Mouse (Mus musculus): ENCODE measurements at regions not wholly inside any gene's neighbourhood (a gene's known extent, or its start where the extent isn't known, plus 50 kb on each side); places are given as distances from the start of the nearest gene placed in this dataset.
"Not testable (repeated sequence)": the region's sequence is repeated elsewhere in the genome, so short reads cannot be mapped to it uniquely, and the experiment has no call there.

DNA sequence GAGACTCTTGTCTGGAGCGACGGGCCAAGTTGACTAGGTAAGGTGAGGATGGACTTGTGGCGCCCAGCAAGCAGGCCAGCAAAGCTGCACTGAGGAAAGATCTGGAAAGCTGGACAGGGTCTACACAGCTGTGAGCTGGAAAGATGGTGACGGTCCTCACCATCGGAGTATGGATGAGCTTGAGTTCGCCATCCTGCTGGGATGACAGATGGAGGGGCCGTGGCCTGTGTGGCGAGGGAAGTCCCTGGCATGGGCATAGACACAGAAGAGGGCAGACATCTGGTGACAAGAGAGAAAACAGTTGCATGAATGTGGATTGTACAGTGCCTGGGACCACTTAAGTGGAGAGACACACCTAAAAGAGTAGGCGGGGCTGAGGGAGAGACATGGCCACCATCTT is 57.6 kb downstream of the Tmem270 start:
- no peak for ATAC-seq (ENCODE audit: borderline replicate concordance, extremely low read depth, low FRiP score, low TSS enrichment)
- Histone ChIP-seq H3K4me2 (no peak overlapping the region), H3K4me1 (no peaks in the 10 kb centered on the region), H3K4me3 (no peak overlapping the region), H3K27ac (no peak overlapping the region), H3K9me3 (no peaks in the 10 kb centered on the region), H3K36me3 (no peaks in the 10 kb centered on the region), H3K27me3 (no peaks in the 10 kb centered on the region), H3K9ac (no peak overlapping the region)
- 89% methylated on average over 9 of the region's 9 CpGs for WGBS

DNA sequence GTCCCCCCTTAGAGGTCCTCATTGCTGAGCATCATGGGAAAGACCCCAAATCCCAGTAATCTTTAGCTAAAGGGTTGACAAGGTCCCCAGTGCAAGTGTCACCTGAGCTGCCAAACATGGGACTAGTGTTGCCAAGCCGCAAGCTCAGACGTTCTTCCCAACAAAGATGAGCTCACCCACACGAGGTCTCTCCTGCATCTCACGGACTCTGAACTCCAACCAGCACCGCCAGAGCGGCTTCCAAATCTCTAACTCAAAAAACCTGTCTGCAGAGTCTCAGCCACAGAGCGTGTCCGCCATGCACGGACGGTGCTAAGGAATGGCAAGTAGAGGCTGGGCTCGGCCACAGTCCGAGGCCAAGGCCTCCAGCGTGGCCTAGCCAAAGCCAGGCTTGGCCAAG is 58.0 kb downstream of the Tmem270 start:
- Histone ChIP-seq H3K4me3 (no peak overlapping the region), H3K4me1 (no peaks in the 10 kb centered on the region), H3K36me3 (no peaks in the 10 kb centered on the region), H3K27me3 (no peaks in the 10 kb centered on the region), H3K4me2 (no peak overlapping the region), H3K9me3 (no peaks in the 10 kb centered on the region), H3K27ac (no peak overlapping the region), H3K9ac (no peak overlapping the region)
- no peak for ATAC-seq (ENCODE audit: borderline replicate concordance, extremely low read depth, low FRiP score, low TSS enrichment)
- 90% methylated on average over 13 of the region's 13 CpGs for WGBS

DNA sequence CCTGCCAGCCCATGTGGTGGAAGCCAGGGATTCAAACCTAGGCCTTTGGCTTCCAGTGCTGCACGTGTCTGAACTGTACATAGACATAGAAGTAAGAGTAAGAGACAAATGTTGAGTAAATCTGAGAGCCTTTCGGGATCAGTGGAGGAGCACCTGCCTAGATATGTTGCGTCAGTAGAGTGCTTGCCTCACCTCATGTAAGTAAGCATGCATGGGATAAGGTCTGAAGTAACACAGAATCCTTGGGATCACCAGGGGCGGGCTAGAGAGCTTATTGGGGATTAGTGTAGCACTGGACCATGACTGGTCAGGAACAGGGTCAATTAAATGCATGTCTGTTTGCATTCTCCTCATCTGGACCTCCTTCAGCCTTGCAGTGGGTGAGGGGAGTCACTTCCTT is 61.1 kb downstream of the Tmem270 start:
- H3K36me3 ChIP-seq, result no peaks in the 10 kb centered on the region
- no peak overlapping the region for H3K9ac ChIP-seq
- ATAC-seq (ENCODE audit: borderline replicate concordance, extremely low read depth, low FRiP score, low TSS enrichment), result no peak
- no peak overlapping the region for H3K27ac ChIP-seq
- no peak overlapping the region for H3K4me3 ChIP-seq
- H3K9me3 ChIP-seq, result no peaks in the 10 kb centered on the region
- H3K4me2 ChIP-seq, result no peak overlapping the region
- no peaks in the 10 kb centered on the region for H3K4me1 ChIP-seq
- 75% methylated on average over 4 of the region's 4 CpGs for WGBS
- no peaks in the 10 kb centered on the region for H3K27me3 ChIP-seq

DNA sequence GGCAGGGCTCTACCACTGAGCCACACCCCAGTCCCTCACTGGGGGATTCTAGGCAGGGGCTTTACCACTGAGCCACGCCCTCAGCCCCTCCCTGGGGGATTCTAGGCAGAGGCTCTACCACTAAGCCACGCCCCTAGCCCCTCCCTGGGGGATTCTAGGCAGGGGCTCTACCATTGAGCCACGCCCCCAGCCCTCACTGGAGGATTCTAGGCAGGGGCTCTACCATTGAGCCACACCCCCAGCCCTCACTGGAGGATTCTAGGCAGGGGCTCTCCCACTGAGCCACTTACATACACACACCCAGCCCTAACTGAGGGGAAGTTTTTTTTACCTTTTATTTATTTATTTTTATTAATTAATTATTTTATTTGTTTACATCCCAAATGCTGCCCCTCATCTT is 62.3 kb downstream of the Tmem270 start:
- WGBS, result 70% methylated on average over 3 of the region's 3 CpGs

DNA sequence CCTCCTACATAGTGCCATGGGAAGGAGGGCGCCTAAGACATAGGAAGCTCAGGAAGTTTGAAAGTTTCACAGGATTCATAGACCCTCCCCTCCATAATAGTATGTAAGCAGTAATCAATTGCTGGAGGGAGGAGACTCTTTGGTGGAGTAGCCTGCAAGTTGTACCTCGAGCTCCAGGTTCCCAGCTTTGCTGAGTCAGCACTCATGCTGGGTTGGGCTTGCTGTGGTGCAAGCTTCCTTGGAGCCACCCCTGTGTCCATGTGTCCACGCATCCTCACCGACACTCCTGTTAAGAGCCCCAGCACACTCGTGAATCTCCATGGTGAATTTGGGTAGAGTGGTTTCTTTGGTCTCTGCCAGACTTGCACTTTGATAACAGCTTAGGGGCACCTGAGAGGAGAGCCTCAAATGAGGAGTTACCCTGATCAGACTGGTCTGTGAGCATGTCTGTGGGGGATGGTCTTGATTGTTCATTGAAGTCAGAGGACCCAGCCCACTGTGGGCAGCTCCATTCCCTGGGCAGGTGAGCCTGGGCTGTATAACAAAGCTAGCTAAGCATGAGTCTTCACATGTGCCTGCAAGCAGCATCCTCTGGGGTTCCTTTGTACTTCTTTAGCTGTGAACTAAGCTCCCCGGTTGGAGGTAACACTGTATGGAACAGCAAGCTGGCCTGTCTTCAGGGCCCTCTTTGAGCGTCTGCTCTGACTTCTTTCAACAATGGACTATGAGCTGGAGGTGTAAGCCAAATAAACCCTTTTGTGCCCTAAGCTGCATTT is 65.1 kb downstream of the Tmem270 start:
- Histone ChIP-seq H3K27ac (no peak overlapping the region), H3K4me2 (no peak overlapping the region), H3K27me3 (no peaks in the 10 kb centered on the region), H3K36me3 (no peaks in the 10 kb centered on the region), H3K9ac (no peak overlapping the region), H3K9me3 (no peaks in the 10 kb centered on the region), H3K4me3 (no peak overlapping the region), H3K4me1 (no peaks in the 10 kb centered on the region)
- WGBS, result 83% methylated on average over 7 of the region's 7 CpGs
- no peak for ATAC-seq (ENCODE audit: borderline replicate concordance, extremely low read depth, low FRiP score, low TSS enrichment)

More for the DNA sequence above, 62.3 kb downstream of the Tmem270 start:
- not testable (repeated sequence) for H3K4me3 ChIP-seq; H3K36me3 ChIP-seq; H3K9me3 ChIP-seq; ATAC-seq (ENCODE audit: borderline replicate concordance, extremely low read depth, low FRiP score, low TSS enrichment); H3K4me1 ChIP-seq; H3K4me2 ChIP-seq; H3K27me3 ChIP-seq; H3K27ac ChIP-seq; H3K9ac ChIP-seq

DNA sequence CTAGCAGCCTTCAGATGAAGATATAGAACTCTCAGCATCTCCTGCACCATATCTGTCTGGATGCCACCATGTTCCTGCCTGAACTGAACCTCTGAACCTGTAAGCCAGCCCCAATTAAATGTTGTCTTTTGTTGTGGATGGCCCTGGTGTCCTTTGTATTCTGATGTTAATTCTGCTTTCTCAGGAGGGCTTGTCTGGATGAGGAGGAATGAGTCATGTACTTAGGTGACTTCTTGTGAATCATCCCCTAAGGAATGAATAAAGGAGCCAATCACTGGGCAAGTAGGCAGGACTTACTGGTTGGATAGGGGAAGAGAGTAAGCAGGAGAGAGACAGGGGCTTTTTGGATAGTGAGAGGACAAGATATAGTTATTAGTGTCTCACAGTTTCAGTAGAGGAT is 70.0 kb downstream of the Tmem270 start:
- Histone ChIP-seq H3K4me3 (no peak overlapping the region), H3K9me3 (no peaks in the 10 kb centered on the region), H3K9ac (no peak overlapping the region), H3K27ac (no peak overlapping the region), H3K4me1 (no peaks in the 10 kb centered on the region), H3K27me3 (no peaks in the 10 kb centered on the region), H3K4me2 (no peak overlapping the region), H3K36me3 (no peaks in the 10 kb centered on the region)
- no peak for ATAC-seq (ENCODE audit: borderline replicate concordance, extremely low read depth, low FRiP score, low TSS enrichment)

DNA sequence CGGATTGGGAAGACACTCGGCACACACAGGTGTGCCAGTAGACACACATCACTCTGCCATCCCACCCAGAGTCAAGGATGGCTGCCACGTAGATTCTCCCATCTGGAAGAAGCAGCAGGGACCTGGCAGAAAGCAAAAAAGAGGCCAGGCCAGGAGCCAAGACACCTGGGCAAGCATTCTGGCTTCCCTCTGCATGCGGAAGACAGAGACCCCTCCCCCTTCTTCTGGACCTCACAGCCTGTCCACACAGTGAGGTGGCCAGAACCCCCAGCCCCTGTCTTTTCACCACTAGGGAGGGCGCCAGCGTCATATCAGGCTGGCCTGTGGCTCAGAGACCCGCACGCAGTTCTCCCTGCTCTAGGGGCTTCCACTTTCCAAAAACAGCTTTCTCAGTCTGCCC is 73.6 kb downstream of the Tmem270 start:
- H3K4me3 ChIP-seq, result no peak overlapping the region
- H3K27ac ChIP-seq, result no peak overlapping the region
- H3K9me3 ChIP-seq, result no peaks in the 10 kb centered on the region
- WGBS, result 64% methylated on average over 8 of the region's 8 CpGs
- no peak overlapping the region for H3K4me2 ChIP-seq
- no peaks in the 10 kb centered on the region for H3K27me3 ChIP-seq
- no peaks in the 10 kb centered on the region for H3K4me1 ChIP-seq
- no peaks in the 10 kb centered on the region for H3K36me3 ChIP-seq
- H3K9ac ChIP-seq, result no peak overlapping the region
- ATAC-seq (ENCODE audit: borderline replicate concordance, extremely low read depth, low FRiP score, low TSS enrichment), result no peak

DNA sequence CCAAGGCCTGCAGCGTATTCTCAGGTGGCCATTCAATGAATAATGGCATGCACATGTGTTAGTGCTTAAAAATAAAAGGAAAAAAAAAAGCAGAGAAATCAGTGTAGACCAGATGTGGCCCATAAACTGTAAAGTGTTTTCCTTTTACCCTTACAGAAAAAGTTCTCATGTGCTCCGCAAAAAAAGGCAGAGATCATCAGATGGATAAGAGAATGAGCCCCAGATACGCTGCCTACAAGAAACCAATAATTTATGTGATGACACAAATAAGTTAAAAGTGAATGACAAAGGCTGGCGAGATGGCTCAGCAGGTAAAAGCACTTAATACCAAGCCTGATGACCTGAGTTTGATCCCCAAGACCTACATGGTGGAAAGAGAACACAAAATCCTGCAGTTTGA is 70.5 kb upstream of the Eln start:
- H3K4me3 ChIP-seq, result no peak overlapping the region
- no peak for ATAC-seq (ENCODE audit: borderline replicate concordance, extremely low read depth, low FRiP score, low TSS enrichment)
- H3K27ac ChIP-seq, result no peak overlapping the region
- H3K27me3 ChIP-seq, result no peaks in the 10 kb centered on the region
- no peaks in the 10 kb centered on the region for H3K9me3 ChIP-seq
- no peaks in the 10 kb centered on the region for H3K36me3 ChIP-seq
- H3K4me2 ChIP-seq, result no peak overlapping the region
- no peaks in the 10 kb centered on the region for H3K4me1 ChIP-seq
- WGBS, result 84% methylated on average over 4 of the region's 4 CpGs
- H3K9ac ChIP-seq, result no peak overlapping the region

DNA sequence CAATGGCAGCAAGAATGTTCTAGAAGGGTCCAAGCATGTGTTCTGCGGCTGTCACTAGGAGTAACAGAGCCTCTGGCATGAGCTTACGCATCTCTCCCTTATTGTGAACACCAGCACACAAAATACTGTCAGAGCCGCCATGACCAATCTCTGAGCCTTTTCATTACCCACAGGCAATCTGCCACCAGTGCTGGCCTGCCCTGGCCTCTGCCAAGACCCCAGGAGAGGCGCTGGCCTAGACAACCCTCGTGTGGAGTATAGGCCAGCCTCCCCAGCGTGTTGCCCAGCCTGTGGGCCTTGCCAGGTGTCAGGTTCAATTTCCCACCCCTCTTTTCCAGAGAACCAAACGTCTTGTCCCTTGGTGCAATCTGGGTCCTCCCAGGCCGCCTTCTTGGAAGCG is 62.0 kb upstream of the Eln start:
- Histone ChIP-seq H3K27ac (no peak overlapping the region), H3K9me3 (no peaks in the 10 kb centered on the region), H3K4me2 (no peak overlapping the region), H3K9ac (no peak overlapping the region), H3K27me3 (no peaks in the 10 kb centered on the region), H3K4me1 (no peaks in the 10 kb centered on the region), H3K36me3 (no peaks in the 10 kb centered on the region), H3K4me3 (no peak overlapping the region)
- WGBS, result 75% methylated on average over 9 of the region's 9 CpGs
- ATAC-seq (ENCODE audit: borderline replicate concordance, extremely low read depth, low FRiP score, low TSS enrichment), result no peak

DNA sequence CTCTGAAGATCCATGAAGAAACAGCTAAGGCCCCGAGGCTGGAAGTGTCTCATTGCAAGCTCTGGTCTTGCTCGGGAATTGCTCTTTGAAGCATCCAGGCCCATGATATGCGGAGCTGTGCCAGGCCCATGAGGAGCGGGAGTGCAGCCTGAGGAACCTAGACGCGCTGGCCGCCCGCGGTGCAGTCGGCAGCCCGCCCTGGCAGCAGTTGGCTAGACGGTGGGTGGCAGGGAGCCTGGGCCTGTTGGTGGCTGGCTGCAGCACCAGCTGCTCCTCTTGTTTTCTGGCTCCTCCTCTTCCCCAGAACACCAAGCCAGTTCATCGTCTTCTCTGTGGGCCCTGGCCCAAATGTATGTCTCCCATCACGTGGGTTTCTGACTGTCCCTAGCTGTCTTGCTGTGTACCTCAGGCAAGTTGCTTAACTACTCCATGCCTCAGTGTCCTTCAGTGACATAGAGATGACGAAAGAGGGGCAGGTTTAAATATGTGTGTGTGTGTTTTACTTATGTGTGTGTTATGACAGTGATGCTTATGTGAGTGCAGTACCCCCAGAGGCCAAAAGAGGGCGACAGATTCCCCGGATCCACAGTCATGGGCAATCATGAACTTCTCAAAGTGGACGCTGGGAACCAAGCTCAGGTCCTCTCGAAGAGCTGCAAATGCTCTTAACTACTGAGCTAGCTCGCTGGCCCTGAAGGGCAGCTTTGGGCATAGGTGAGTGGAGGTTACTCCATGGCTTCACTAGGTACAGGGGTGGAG is 57.3 kb upstream of the Eln start:
- WGBS, result 87% methylated on average over 20 of the region's 20 CpGs

DNA sequence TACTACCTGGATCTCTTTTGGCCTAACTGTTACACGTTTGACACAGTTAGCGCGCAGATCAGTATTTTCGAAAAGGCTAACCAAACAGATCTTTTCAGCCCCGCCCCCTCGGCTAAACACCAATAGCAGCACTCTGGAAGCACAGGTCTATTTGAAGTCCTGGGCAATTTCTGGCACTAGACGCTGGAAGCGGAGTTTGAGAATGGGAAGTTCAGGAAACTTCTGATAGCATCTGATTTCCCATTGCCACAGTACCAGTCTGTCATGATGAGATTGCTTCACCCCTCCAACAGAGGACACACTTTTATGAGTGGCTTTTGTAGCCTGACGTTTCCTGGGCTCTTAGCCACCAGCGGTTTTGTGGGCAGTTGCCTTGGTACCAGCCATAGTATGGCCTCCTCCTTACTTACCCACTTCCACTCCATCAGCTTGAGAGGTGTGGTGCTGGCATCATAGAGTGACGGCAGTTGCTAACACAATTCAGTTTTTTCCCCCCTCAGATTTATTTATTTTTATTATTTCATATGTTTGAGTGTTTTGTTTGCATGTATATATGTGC is 55.1 kb upstream of the Eln start:
- 77% methylated on average over 11 of the region's 11 CpGs for WGBS
- H3K4me2 ChIP-seq, result no peak overlapping the region
- H3K9ac ChIP-seq, result no peak overlapping the region
- no peaks in the 10 kb centered on the region for H3K36me3 ChIP-seq
- peaks cover 10% of the 10 kb centered on the region for H3K4me1 ChIP-seq
- ATAC-seq (ENCODE audit: borderline replicate concordance, extremely low read depth, low FRiP score, low TSS enrichment), result no peak
- H3K27me3 ChIP-seq, result no peaks in the 10 kb centered on the region
- no peak overlapping the region for H3K4me3 ChIP-seq
- no peak overlapping the region for H3K27ac ChIP-seq
- H3K9me3 ChIP-seq, result no peaks in the 10 kb centered on the region

More for the DNA sequence above, 57.3 kb upstream of the Eln start:
- no peak overlapping the region for H3K9ac ChIP-seq
- H3K4me3 ChIP-seq, result no peak overlapping the region
- H3K4me2 ChIP-seq, result no peak overlapping the region
- no peak for ATAC-seq (ENCODE audit: borderline replicate concordance, extremely low read depth, low FRiP score, low TSS enrichment)
- no peak overlapping the region for H3K27ac ChIP-seq
- H3K9me3 ChIP-seq, result no peaks in the 10 kb centered on the region
- no peaks in the 10 kb centered on the region for H3K27me3 ChIP-seq
- no peaks in the 10 kb centered on the region for H3K4me1 ChIP-seq
- H3K36me3 ChIP-seq, result no peaks in the 10 kb centered on the region

DNA sequence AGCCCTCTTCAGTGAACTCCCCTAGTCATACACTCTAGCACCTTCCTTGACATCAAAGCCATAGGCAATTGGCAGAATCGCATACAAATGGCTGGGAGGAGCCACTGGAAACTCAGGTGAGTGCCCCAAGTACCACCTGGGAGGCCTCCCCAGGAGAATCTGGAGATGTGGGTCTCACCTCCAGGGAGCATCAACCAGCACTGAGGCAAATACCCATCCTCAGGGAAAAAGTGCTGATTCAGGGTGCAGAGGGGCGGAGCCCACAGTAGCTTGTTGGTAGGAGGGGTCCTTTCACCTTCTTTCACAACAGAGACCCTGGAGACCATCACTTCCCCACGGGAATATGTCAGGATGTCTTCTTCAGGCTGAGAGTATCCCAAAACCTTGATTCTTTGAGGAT is 53.4 kb upstream of the Eln start:
- Histone ChIP-seq H3K4me3 (no peak overlapping the region), H3K4me1 (peaks cover 11% of the 10 kb centered on the region), H3K27me3 (no peaks in the 10 kb centered on the region), H3K9ac (no peak overlapping the region), H3K9me3 (no peaks in the 10 kb centered on the region), H3K27ac (no peak overlapping the region), H3K36me3 (no peaks in the 10 kb centered on the region), H3K4me2 (no peak overlapping the region)
- no peak for ATAC-seq (ENCODE audit: borderline replicate concordance, extremely low read depth, low FRiP score, low TSS enrichment)
- WGBS, result 76% methylated on average over 3 of the region's 3 CpGs

Measured in lung, embryonic 15.5 days (tissue).